Mouse (Mus musculus): ENCODE measurements around the gene Zfp950. TPM values are rescaled to one million over a fixed set of nuclear protein-coding genes. Genes with fewer than 3 reads are reported as not detected.

The Zfp950 gene
- polyA plus RNA-seq, 1 experiment from 2014 or later = 36.1 TPM

DNA sequence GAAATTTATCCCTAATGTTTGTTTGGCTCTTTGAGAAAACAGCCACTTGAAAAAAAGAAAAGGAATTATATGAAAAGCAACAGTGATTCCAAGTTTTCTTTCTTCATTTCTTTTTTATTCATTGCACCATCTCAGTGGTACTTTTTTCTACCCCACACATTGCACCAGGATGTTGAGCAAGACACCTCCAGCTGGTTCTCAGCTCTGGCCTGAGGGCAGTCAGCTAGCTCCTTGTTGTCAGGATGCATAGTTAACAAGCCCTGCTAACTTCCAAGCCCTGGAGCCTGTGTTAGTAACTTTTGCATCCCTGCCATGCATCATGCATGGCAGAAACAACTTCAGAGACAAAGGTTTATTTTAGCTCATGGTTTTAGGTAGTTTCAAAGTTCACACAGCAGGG, 87.9 kb downstream of the Zfp950 start:
- Histone ChIP-seq H3K9me3 (no peaks in the 10 kb centered on the region), H3K4me1 (peaks cover 11% of the 10 kb centered on the region), H3K27ac (no peak overlapping the region), H3K4me3 (replicated peaks) (no peak overlapping the region), H3K36me3 (no peaks in the 10 kb centered on the region), H3K9ac (no peak overlapping the region), H3K27me3 (replicated peaks) (no peaks in the 10 kb centered on the region), H3K4me2 (no peak overlapping the region)
- no peak for ATAC-seq (ENCODE audit: insufficient read depth, low FRiP score, low read depth)

DNA sequence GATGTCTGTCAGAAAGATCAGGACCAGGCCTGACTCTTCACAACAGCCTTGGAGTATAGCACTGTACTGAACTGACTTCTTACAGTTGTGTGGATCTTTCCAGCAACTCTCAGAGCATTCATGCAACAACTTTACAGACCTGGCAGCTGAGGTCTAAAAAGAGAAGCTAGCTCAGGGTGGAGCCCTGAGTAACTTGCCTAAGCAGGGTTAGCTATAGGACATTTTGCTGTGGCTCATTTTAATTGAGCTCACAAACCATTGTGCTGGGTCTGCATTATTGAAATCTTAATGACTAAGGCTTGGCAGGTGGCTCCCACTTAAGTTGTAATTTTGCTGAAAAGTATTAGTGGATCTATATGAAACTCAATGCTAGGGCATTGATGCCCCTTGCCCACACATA, 88.6 kb downstream of the Zfp950 start:
- Histone ChIP-seq H3K9me3 (no peaks in the 10 kb centered on the region), H3K27ac (no peak overlapping the region), H3K36me3 (no peaks in the 10 kb centered on the region), H3K27me3 (replicated peaks) (no peaks in the 10 kb centered on the region), H3K9ac (no peak overlapping the region), H3K4me2 (no peak overlapping the region), H3K4me1 (peaks cover 5% of the 10 kb centered on the region), H3K4me3 (replicated peaks) (no peak overlapping the region)
- no peak for ATAC-seq (ENCODE audit: insufficient read depth, low FRiP score, low read depth)

DNA sequence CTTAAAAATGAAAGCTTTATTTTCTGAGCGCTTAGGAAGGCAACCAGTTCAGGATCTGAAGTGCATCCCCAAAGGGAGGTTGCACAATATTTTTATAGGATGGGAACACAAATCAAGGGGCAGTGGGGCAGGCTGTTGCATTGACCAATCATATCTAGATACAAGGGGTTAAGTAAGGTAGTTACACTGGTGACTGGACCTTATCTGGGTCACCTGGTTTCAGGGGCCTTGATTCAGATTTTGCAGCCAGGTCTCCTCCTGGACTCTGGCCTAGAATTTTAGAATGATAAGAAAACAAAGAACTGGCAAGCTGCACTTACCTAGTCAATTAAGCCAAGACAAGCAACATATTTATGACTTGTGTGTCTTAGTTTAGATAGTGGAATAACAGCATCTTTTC, 89.5 kb downstream of the Zfp950 start:
- no peaks in the 10 kb centered on the region for H3K4me1 ChIP-seq
- H3K4me2 ChIP-seq = no peak overlapping the region
- H3K36me3 ChIP-seq = no peaks in the 10 kb centered on the region
- 96% methylated on average over 1 of the region's 1 CpGs for WGBS
- no peak overlapping the region for H3K9ac ChIP-seq
- no peak for ATAC-seq (ENCODE audit: insufficient read depth, low FRiP score, low read depth)
- H3K9me3 ChIP-seq = no peaks in the 10 kb centered on the region
- H3K27me3 ChIP-seq (replicated peaks) = no peaks in the 10 kb centered on the region
- no peak overlapping the region for H3K27ac ChIP-seq
- no peak overlapping the region for H3K4me3 ChIP-seq (replicated peaks)

GRCm38 (mm10) chr19:61049413-61049812, 91.2 kb downstream of the Zfp950 start:
- Histone ChIP-seq H3K9me3 (no peaks in the 10 kb centered on the region), H3K27ac (no peak overlapping the region), H3K36me3 (no peaks in the 10 kb centered on the region), H3K4me2 (no peak overlapping the region), H3K27me3 (replicated peaks) (no peaks in the 10 kb centered on the region), H3K4me3 (replicated peaks) (no peak overlapping the region), H3K9ac (no peak overlapping the region), H3K4me1 (no peaks in the 10 kb centered on the region)
- no peak for ATAC-seq (ENCODE audit: insufficient read depth, low FRiP score, low read depth)
- 50% methylated on average over 1 of the region's 1 CpGs for WGBS

GRCm38 (mm10) chr19:61048646-61049045, 92.0 kb downstream of the Zfp950 start:
- no peak overlapping the region for H3K27ac ChIP-seq
- H3K9me3 ChIP-seq = no peaks in the 10 kb centered on the region
- no peak for ATAC-seq (ENCODE audit: insufficient read depth, low FRiP score, low read depth)
- no peaks in the 10 kb centered on the region for H3K4me1 ChIP-seq
- H3K4me2 ChIP-seq = no peak overlapping the region
- H3K27me3 ChIP-seq (replicated peaks) = no peaks in the 10 kb centered on the region
- H3K9ac ChIP-seq = no peak overlapping the region
- H3K36me3 ChIP-seq = no peaks in the 10 kb centered on the region
- WGBS = 81% methylated on average over 2 of the region's 2 CpGs
- H3K4me3 ChIP-seq (replicated peaks) = no peak overlapping the region

GRCm38 (mm10) chr19:61039151-61039550, 101.5 kb downstream of the Zfp950 start:
- Histone ChIP-seq H3K4me1 (no peaks in the 10 kb centered on the region), H3K4me2 (no peak overlapping the region), H3K9me3 (no peaks in the 10 kb centered on the region), H3K36me3 (no peaks in the 10 kb centered on the region), H3K27ac (no peak overlapping the region), H3K27me3 (replicated peaks) (no peaks in the 10 kb centered on the region), H3K9ac (no peak overlapping the region), H3K4me3 (replicated peaks) (no peak overlapping the region)
- ATAC-seq (ENCODE audit: insufficient read depth, low FRiP score, low read depth) = no peak

DNA sequence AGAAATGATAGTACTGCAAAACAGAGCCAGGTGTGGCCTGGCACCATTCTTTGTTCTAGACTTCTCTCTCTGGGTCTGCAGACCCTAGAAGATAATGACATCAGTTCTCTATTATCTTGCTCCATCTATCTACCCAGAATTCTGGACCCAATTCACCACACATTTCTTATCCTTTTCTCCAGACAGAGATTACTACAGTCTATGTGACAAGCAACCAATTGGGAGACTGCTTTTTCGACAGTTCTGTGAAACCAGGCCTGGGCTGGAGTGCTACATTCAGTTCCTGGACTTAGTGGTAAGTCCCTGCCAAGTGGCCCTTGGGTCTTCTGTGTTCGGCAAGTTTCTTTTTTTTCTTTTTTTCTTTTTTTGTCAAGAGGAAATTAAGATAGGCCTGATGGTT, 109.1 kb downstream of the Zfp950 start:
- Histone ChIP-seq H3K9me3 (no peaks in the 10 kb centered on the region), H3K4me3 (replicated peaks) (no peak overlapping the region), H3K27ac (no peak overlapping the region), H3K4me2 (no peak overlapping the region), H3K27me3 (replicated peaks) (no peaks in the 10 kb centered on the region), H3K9ac (no peak overlapping the region), H3K36me3 (no peaks in the 10 kb centered on the region), H3K4me1 (no peaks in the 10 kb centered on the region)
- no peak for ATAC-seq (ENCODE audit: insufficient read depth, low FRiP score, low read depth)
- WGBS = 78% methylated on average over 2 of the region's 2 CpGs

GRCm38 (mm10) chr19:61021939-61022566, 118.6 kb downstream of the Zfp950 start:
- 74% methylated on average over 3 of the region's 3 CpGs for WGBS
- Histone ChIP-seq H3K4me2 (no peak overlapping the region), H3K36me3 (no peaks in the 10 kb centered on the region), H3K9ac (no peak overlapping the region), H3K4me3 (replicated peaks) (no peak overlapping the region), H3K27ac (no peak overlapping the region), H3K4me1 (no peaks in the 10 kb centered on the region), H3K27me3 (replicated peaks) (no peaks in the 10 kb centered on the region), H3K9me3 (no peaks in the 10 kb centered on the region)
- ATAC-seq (ENCODE audit: insufficient read depth, low FRiP score, low read depth) = no peak

DNA sequence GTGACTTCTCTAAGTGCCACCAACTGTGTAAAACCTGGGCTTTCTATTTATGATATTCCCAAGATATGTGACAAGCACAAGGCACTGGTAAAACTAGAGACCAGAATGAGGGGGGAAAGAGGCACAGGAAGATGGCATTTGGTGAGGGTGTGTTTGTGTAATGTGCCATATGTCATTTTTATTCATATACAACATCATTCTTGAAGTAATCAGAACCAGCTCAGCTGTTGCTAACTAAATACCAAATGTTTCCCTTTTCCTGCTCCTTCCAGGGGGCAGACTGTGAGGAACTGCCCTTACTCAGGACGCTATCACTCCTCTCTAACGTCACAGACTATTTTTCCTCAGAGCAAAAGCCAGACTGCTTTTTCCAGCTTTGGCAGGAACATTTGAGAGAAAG, 119.1 kb downstream of the Zfp950 start:
- Histone ChIP-seq H3K4me3 (replicated peaks) (no peak overlapping the region), H3K9ac (no peak overlapping the region), H3K4me2 (no peak overlapping the region), H3K27me3 (replicated peaks) (no peaks in the 10 kb centered on the region), H3K9me3 (no peaks in the 10 kb centered on the region), H3K27ac (no peak overlapping the region), H3K4me1 (no peaks in the 10 kb centered on the region), H3K36me3 (no peaks in the 10 kb centered on the region)
- no peak for ATAC-seq (ENCODE audit: insufficient read depth, low FRiP score, low read depth)
- WGBS = 32% methylated on average over 2 of the region's 2 CpGs

- no peak overlapping the region for H3K27ac ChIP-seq
- H3K27me3 ChIP-seq (replicated peaks) = no peaks in the 10 kb centered on the region
- H3K4me3 ChIP-seq (replicated peaks) = no peak overlapping the region
- no peaks in the 10 kb centered on the region for H3K36me3 ChIP-seq
- H3K4me2 ChIP-seq = no peak overlapping the region
- WGBS = 78% methylated on average over 1 of the region's 1 CpGs
- H3K9ac ChIP-seq = no peak overlapping the region
- no peaks in the 10 kb centered on the region for H3K9me3 ChIP-seq
- no peak for ATAC-seq (ENCODE audit: insufficient read depth, low FRiP score, low read depth)
- no peaks in the 10 kb centered on the region for H3K4me1 ChIP-seq
Measured at GRCm38 (mm10) chr19:61017477-61018266, 123.0 kb downstream of the Zfp950 start.

GRCm38 (mm10) chr19:61009266-61009665, 131.4 kb downstream of the Zfp950 start:
- H3K4me2 ChIP-seq = no peak overlapping the region
- H3K9me3 ChIP-seq = no peaks in the 10 kb centered on the region
- no peak for ATAC-seq (ENCODE audit: insufficient read depth, low FRiP score, low read depth)
- no peaks in the 10 kb centered on the region for H3K36me3 ChIP-seq
- no peaks in the 10 kb centered on the region for H3K4me1 ChIP-seq
- 78% methylated on average over 2 of the region's 2 CpGs for WGBS
- H3K27ac ChIP-seq = no peak overlapping the region
- no peak overlapping the region for H3K4me3 ChIP-seq (replicated peaks)
- H3K27me3 ChIP-seq (replicated peaks) = no peaks in the 10 kb centered on the region
- H3K9ac ChIP-seq = no peak overlapping the region

All from stomach, embryonic 15.5 days (tissue).